Mouse (Mus musculus) liver, postnatal 0 days (tissue): Measurements from ENCODE around the gene Prkag2.
A peak's percentile ranks its signal among the peaks of the same experiment; 100 is the strongest.

Experiments used
- CTCF ChIP-seq: sonication (generic); IDR thresholded peaks from 2 replicates; pipeline ENCODE4 v1.5.1; 2016; ENCODE audit warnings: antibody characterized with exemption, low read depth
- EP300 ChIP-seq: IDR thresholded peaks from 2 replicates; pipeline ENCODE4 v1.6.1; 2016; ENCODE audit warnings: antibody characterized with exemption, low read depth, mild to moderate bottlenecking

- TF ChIP-seq CTCF (no peak), EP300 (0 out of 2 replicates have a peak, but pooled peaks have one; percentile 10)
These were observed 257.4 kb downstream of the Prkag2 start for GRCm38 (mm10) chr5:24843103-24843475.
